Mouse (Mus musculus): ENCODE data around the gene Slc25a43. TPM values are rescaled to one million over a fixed set of nuclear protein-coding genes. Genes with fewer than 3 reads are reported as not detected.

Slc25a43 gene
- polyA plus RNA-seq, 1 experiment from 2014 or later, result 0.96 TPM

DNA sequence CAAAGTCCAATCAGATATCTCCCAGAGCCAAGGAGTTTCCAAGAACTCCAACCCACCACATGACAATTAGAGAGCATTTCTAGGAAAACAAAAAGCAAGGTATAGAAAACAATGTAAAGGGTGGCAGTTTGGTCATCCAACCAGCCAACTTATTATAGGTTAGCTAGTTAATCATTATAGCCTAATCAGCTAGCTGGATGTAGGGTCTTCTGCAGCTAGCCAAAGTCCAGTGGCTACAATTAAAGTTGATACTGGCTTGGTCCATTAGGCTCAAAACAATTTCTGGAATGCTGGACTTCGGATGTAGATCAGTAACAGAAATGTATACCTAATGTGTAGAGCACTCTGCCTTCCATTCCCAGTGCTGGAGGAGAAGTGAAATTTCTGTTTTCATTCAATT is 7.1 kb downstream of the Slc25a43 start:
- H3K4me3 ChIP-seq (replicated peaks; ENCODE audit: low read length), result no peak overlapping the region
- H3K27ac ChIP-seq, result no peak overlapping the region
- WGBS, result 81% methylated on average over 1 of the region's 1 CpGs

DNA sequence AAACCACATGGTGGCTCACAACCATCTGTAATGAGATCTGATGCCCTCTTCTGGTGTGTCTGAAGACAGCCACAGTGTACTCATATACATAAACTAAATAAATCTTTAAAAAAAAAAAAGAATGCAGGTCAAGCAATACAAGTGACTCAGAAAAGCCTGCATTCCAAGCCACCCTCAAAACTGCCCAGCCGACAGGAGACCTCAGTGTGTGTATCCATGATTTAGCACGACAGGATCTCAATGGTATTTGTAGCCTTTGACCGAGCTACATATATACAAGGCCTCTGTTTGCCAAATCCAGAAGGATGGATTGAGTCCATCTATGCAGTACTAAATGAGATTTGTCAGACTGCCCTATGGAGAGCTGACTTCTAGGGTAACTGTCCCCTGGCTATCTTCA is 9.1 kb downstream of the Slc25a43 start:
- Histone ChIP-seq H3K4me2 (replicated peaks) (no peak overlapping the region), H3K4me3 (replicated peaks; ENCODE audit: low read length) (no peak overlapping the region), H3K9me3 (ENCODE audit: control insufficient read depth, low read length) (no peaks in the 10 kb centered on the region), H3K4me1 (replicated peaks; ENCODE audit: control insufficient read depth, insufficient read depth, low read length) (no peaks in the 10 kb centered on the region), H3K36me3 (replicated peaks; ENCODE audit: control insufficient read depth, insufficient read depth) (no peaks in the 10 kb centered on the region), H3K9ac (no peak overlapping the region), H3K27me3 (ENCODE audit: control insufficient read depth, insufficient read depth, low read length) (no peaks in the 10 kb centered on the region), H3K27ac (no peak overlapping the region)
- no peak for ATAC-seq (ENCODE audit: low FRiP score)
- DNase-seq (ENCODE audit: low spot score), result no peak
- WGBS, result 84% methylated on average over 3 of the region's 3 CpGs

More for the DNA sequence above, 7.1 kb downstream of the Slc25a43 start:
- DNase-seq (ENCODE audit: low spot score) (no peak), ATAC-seq (ENCODE audit: low FRiP score) (no peak)
- Histone ChIP-seq H3K4me1 (replicated peaks; ENCODE audit: control insufficient read depth, insufficient read depth, low read length) (no peaks in the 10 kb centered on the region), H3K9ac (no peak overlapping the region), H3K9me3 (ENCODE audit: control insufficient read depth, low read length) (no peaks in the 10 kb centered on the region), H3K36me3 (replicated peaks; ENCODE audit: control insufficient read depth, insufficient read depth) (no peaks in the 10 kb centered on the region), H3K4me2 (replicated peaks) (no peak overlapping the region), H3K27me3 (ENCODE audit: control insufficient read depth, insufficient read depth, low read length) (no peaks in the 10 kb centered on the region)

DNA sequence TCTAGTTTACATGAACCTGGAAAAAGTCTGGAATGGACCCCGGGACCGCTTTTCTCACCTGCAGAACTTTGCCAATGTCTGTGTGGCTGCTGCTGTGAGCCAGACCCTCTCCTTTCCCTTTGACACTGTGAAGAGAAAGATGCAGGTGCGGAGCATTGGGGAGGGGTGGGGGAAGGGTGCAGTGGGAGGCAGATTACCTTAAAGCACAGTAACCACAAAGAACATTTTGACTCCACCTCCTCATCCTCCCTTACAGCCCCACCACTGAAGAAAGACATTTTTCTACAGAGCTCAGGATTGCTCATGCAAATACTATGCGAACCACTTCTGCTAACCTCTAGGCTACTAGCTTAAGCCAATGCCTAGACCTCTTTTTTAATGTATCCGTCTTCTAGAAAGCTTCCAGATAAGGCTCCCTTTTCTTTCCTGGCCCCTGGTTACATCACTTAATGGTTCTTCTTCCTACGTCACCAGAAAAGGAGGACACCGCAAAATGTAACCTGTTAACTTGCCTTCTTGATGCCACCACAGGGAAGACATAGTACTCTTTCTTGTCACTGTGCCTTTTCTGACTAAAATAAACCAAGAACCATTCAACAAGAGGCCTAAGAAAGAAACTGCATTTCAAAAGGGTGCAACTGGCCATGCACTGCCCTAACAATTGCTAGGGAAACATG is 14.5 kb downstream of the Slc25a43 start:
- no peak overlapping the region for H3K27ac ChIP-seq
- no peaks in the 10 kb centered on the region for H3K9me3 ChIP-seq (ENCODE audit: control insufficient read depth, low read length)
- DNase-seq (ENCODE audit: low spot score), result no peak
- H3K4me2 ChIP-seq (replicated peaks), result no peak overlapping the region
- WGBS, result 68% methylated on average over 7 of the region's 7 CpGs
- no peaks in the 10 kb centered on the region for H3K36me3 ChIP-seq (replicated peaks; ENCODE audit: control insufficient read depth, insufficient read depth)
- no peak overlapping the region for H3K9ac ChIP-seq
- no peak overlapping the region for H3K4me3 ChIP-seq (replicated peaks; ENCODE audit: low read length)
- ATAC-seq (ENCODE audit: low FRiP score), result no peak
- no peaks in the 10 kb centered on the region for H3K4me1 ChIP-seq (replicated peaks; ENCODE audit: control insufficient read depth, insufficient read depth, low read length)
- H3K27me3 ChIP-seq (ENCODE audit: control insufficient read depth, insufficient read depth, low read length), result no peaks in the 10 kb centered on the region

DNA sequence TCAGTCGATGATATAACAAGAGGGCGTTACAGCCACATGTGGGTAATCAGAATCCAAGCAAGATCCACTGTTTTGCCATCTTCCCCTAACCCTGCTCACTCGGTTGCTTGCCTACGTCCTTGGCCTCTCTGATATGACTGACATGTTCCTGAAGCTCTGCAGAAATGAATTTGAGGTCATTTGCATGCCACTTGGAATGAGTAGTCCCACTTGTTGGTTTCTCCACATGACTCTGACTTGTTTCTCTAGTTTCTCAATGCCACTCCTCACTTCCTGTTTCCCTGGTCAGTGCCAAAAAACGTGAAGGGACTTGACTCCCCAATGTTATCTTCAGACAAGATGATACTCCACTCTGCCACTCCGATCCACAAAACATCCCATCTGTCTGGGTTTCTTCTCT is 15.1 kb downstream of the Slc25a43 start:
- Histone ChIP-seq H3K4me1 (replicated peaks; ENCODE audit: control insufficient read depth, insufficient read depth, low read length) (no peaks in the 10 kb centered on the region), H3K4me3 (replicated peaks; ENCODE audit: low read length) (no peak overlapping the region), H3K4me2 (replicated peaks) (no peak overlapping the region), H3K9ac (no peak overlapping the region), H3K27ac (no peak overlapping the region), H3K27me3 (ENCODE audit: control insufficient read depth, insufficient read depth, low read length) (no peaks in the 10 kb centered on the region), H3K9me3 (ENCODE audit: control insufficient read depth, low read length) (no peaks in the 10 kb centered on the region), H3K36me3 (replicated peaks; ENCODE audit: control insufficient read depth, insufficient read depth) (no peaks in the 10 kb centered on the region)
- WGBS, result 67% methylated on average over 6 of the region's 6 CpGs
- DNase-seq (ENCODE audit: low spot score) (no peak), ATAC-seq (ENCODE audit: low FRiP score) (no peak)

- peak; percentile 79 for DNase-seq (ENCODE audit: low spot score)
- 0 out of 2 replicates have a peak overlapping the region, but pooled peaks have one; percentile 32 for H3K27ac ChIP-seq
- no peak overlapping the region for H3K4me3 ChIP-seq (replicated peaks; ENCODE audit: low read length)
- no peak overlapping the region for H3K4me2 ChIP-seq (replicated peaks)
- ATAC-seq (ENCODE audit: low FRiP score), result peak; percentile 46; the same call in 1 of the 2 replicates
- no peaks in the 10 kb centered on the region for H3K27me3 ChIP-seq (ENCODE audit: control insufficient read depth, insufficient read depth, low read length)
- WGBS, result 43% methylated on average over 6 of the region's 6 CpGs
- no peak overlapping the region for H3K9ac ChIP-seq
- H3K9me3 ChIP-seq (ENCODE audit: control insufficient read depth, low read length), result no peaks in the 10 kb centered on the region
- no peaks in the 10 kb centered on the region for H3K4me1 ChIP-seq (replicated peaks; ENCODE audit: control insufficient read depth, insufficient read depth, low read length)
- no peaks in the 10 kb centered on the region for H3K36me3 ChIP-seq (replicated peaks; ENCODE audit: control insufficient read depth, insufficient read depth)
These were observed 17.6 kb downstream of the Slc25a43 start for GRCm38 (mm10) chrX:36760946-36761635.

DNA sequence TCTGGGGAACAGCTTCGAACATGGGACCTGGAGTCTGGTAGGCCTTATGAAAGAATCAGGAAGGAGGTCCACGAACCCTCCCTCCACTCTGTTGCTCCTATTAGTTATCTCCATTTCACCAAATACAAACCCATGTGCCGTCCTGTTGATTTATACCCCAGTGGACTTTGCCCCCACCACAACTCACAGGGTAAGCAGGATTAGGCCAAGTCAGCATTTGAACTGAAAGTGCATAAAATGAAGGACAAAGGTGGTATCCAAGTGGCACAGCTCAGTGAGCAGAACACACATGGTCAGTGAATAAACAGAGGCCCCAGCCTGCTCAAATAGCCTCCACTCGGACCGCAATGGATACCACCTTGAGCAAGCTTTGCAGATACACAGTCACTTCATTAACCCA is 18.8 kb downstream of the Slc25a43 start:
- no peak for ATAC-seq (ENCODE audit: low FRiP score)
- H3K4me2 ChIP-seq (replicated peaks), result no peak overlapping the region
- peak overlapping the region; percentile 74 for H3K27ac ChIP-seq

DNA sequence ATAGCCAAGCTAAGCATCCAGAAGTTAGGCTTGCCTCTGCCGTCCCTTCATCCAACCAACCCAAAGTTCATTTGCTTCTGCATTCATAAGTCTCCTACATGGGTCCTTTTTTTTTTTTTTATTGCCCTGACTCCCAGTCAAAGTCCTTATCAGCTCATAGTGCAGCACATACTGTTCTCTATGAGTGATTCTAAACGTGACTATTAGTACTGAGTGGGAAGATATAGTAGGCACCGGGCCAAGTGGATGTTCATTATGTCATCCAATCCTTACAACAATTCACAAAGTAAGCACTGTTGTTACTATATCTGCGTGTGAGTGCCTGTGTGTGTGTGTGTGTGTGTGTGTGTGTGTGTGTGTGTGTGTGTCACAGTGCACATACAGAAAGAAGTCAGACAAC is 19.4 kb downstream of the Slc25a43 start:
- H3K9ac ChIP-seq, result no peak overlapping the region
- H3K9me3 ChIP-seq (ENCODE audit: control insufficient read depth, low read length), result no peaks in the 10 kb centered on the region
- DNase-seq (ENCODE audit: low spot score) (no peak), ATAC-seq (ENCODE audit: low FRiP score) (no peak)
- H3K27me3 ChIP-seq (ENCODE audit: control insufficient read depth, insufficient read depth, low read length), result no peaks in the 10 kb centered on the region
- H3K27ac ChIP-seq, result peak overlapping the region; percentile 74
- H3K4me2 ChIP-seq (replicated peaks), result peak overlapping the region; percentile 10
- H3K4me3 ChIP-seq (replicated peaks; ENCODE audit: low read length), result no peak overlapping the region
- no peaks in the 10 kb centered on the region for H3K4me1 ChIP-seq (replicated peaks; ENCODE audit: control insufficient read depth, insufficient read depth, low read length)
- no peaks in the 10 kb centered on the region for H3K36me3 ChIP-seq (replicated peaks; ENCODE audit: control insufficient read depth, insufficient read depth)
- 52% methylated on average over 4 of the region's 4 CpGs for WGBS

More for the DNA sequence above, 18.8 kb downstream of the Slc25a43 start:
- Histone ChIP-seq H3K4me3 (replicated peaks; ENCODE audit: low read length) (no peak overlapping the region), H3K9me3 (ENCODE audit: control insufficient read depth, low read length) (no peaks in the 10 kb centered on the region), H3K27me3 (ENCODE audit: control insufficient read depth, insufficient read depth, low read length) (no peaks in the 10 kb centered on the region), H3K36me3 (replicated peaks; ENCODE audit: control insufficient read depth, insufficient read depth) (no peaks in the 10 kb centered on the region), H3K4me1 (replicated peaks; ENCODE audit: control insufficient read depth, insufficient read depth, low read length) (no peaks in the 10 kb centered on the region), H3K9ac (no peak overlapping the region)
- WGBS, result 68% methylated on average over 5 of the region's 5 CpGs
- DNase-seq (ENCODE audit: low spot score), result no peak

DNA sequence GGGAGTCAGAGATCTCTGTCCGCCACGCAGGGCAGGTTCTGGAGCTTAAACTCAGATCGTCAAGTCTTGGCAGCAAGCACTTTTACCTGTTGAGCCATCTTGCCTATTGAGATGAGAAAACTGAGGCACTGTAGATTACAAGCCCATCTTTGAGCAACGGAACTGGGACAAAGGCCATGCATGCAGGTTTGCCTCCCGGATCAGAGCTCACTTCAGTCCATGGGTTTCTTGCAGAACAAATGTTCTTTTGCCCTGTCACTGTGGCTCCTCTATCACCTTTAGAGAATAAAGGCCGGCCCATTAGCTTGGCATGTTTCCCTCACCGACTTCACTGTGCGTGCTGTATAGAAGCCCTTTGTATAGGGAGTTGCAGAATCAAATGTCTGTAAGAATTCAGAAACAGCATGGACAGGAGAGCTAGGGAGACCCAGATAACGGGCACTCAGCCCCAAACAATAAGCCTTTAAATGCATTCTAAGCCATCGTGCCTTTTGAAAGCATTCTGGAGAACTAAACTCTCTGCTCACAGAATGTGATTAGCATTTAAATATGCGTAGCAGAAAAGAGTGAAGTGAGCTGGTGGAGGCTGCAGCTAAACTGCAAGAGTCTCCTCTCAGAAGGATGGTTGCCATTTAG is 20.0 kb downstream of the Slc25a43 start:
- ATAC-seq (ENCODE audit: low FRiP score) (peak; percentile 56; the same call in 1 of the 2 replicates), DNase-seq (ENCODE audit: low spot score) (peak; percentile 38)
- H3K36me3 ChIP-seq (replicated peaks; ENCODE audit: control insufficient read depth, insufficient read depth), result no peaks in the 10 kb centered on the region
- no peak overlapping the region for H3K9ac ChIP-seq
- H3K27ac ChIP-seq, result peak overlapping the region; percentile 74
- no peak overlapping the region for H3K4me3 ChIP-seq (replicated peaks; ENCODE audit: low read length)
- peak overlapping the region; percentile 10; the same call in 1 of the 2 replicates for H3K4me2 ChIP-seq (replicated peaks)
- no peaks in the 10 kb centered on the region for H3K9me3 ChIP-seq (ENCODE audit: control insufficient read depth, low read length)
- no peaks in the 10 kb centered on the region for H3K27me3 ChIP-seq (ENCODE audit: control insufficient read depth, insufficient read depth, low read length)
- H3K4me1 ChIP-seq (replicated peaks; ENCODE audit: control insufficient read depth, insufficient read depth, low read length), result no peaks in the 10 kb centered on the region
- 33% methylated on average over 11 of the region's 11 CpGs for WGBS

- no peak overlapping the region for H3K4me2 ChIP-seq (replicated peaks)
- H3K27ac ChIP-seq, result peak overlapping the region; percentile 74
- H3K9me3 ChIP-seq (ENCODE audit: control insufficient read depth, low read length), result no peaks in the 10 kb centered on the region
- no peak overlapping the region for H3K9ac ChIP-seq
- no peak overlapping the region for H3K4me3 ChIP-seq (replicated peaks; ENCODE audit: low read length)
- WGBS, result 23% methylated on average over 2 of the region's 2 CpGs
- no peaks in the 10 kb centered on the region for H3K27me3 ChIP-seq (ENCODE audit: control insufficient read depth, insufficient read depth, low read length)
- H3K4me1 ChIP-seq (replicated peaks; ENCODE audit: control insufficient read depth, insufficient read depth, low read length), result no peaks in the 10 kb centered on the region
- no peak for DNase-seq (ENCODE audit: low spot score)
- ATAC-seq (ENCODE audit: low FRiP score), result no peak
- H3K36me3 ChIP-seq (replicated peaks; ENCODE audit: control insufficient read depth, insufficient read depth), result no peaks in the 10 kb centered on the region
These were observed 20.5 kb downstream of the Slc25a43 start for GRCm38 (mm10) chrX:36763934-36764317.

Measured in hindbrain, embryonic 14.5 days (tissue).